Mouse (Mus musculus) left cerebral cortex, postnatal 36 days (tissue): ENCODE data around the gene Fcnb. TPM values are rescaled to one million over a fixed set of nuclear protein-coding genes. Genes with fewer than 3 reads are reported as not detected.

ENCODE experiments used
- DNase-seq, 2 experiments: peaks; one replicate each; pipeline ENCODE4 v3.0.0; 2021 to 2022; ENCODE audit warnings: low spot score in 2 of 2, mixed read lengths in 1 of 2
- intact Hi-C: fragments of 180-260 bp; cut with DNase I; formaldehyde crosslinking; loops from one replicate; pipeline ENCODE4 v1.15.1; 2025
- total RNA-seq, 2 experiments: library from RNA; stranded (reverse); gene quantifications; 2 replicates each; pipeline ENCODE4 v1.2.3; 2021

Gene Fcnb
- total RNA-seq, 2 experiments from 2014 or later, result not detected

GRCm38 (mm10) chr2:28038391-28039096 is 46.1 kb downstream of the Fcnb start:
- DNase-seq, result peak; percentile 29 to 32
- intact Hi-C loops, result no loop called here

- DNase-seq, result no peak
- intact Hi-C loops, result no loop called here
These were observed 46.9 kb downstream of the Fcnb start for GRCm38 (mm10) chr2:28037505-28038390.

DNA sequence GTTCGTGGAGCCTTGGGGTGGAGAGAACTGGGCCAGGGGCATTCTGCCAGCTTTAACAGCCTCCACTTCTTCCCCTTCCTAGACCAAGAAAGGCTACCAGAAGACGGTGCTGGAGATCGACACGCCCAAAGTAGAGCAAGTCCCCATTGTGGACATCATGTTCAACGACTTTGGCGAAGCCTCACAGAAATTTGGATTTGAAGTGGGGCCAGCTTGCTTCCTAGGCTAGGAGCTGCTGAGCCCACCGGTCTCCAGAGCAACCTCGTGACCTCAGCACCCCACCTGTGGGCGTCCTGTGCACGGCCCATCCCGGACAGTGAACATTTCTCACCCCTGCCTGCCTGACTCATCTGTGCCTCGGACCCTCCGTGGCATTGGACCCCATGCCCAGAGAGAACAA is 47.9 kb downstream of the Fcnb start:
- no peak for DNase-seq
- intact Hi-C loops, result no loop called here

GRCm38 (mm10) chr2:28034011-28034710 is 50.5 kb downstream of the Fcnb start:
- no peak for DNase-seq
- intact Hi-C loops, result no loop called here

- DNase-seq, result no peak
- intact Hi-C loops, result no loop called here
These were observed 52.2 kb downstream of the Fcnb start for GRCm38 (mm10) chr2:28032469-28032868.

- intact Hi-C loops, result no loop called here
- no peak for DNase-seq
These were observed 52.8 kb downstream of the Fcnb start for GRCm38 (mm10) chr2:28031860-28032259.

Other genes starting within 250 kb of the Fcnb start
- gene Col5a1, start 198.5 kb downstream of the Fcnb start, total RNA-seq, result 1 to 10 TPM; 7.0 to 8.9 TPM
- gene Olfm1, start 108.1 kb upstream of the Fcnb start, total RNA-seq, result 1,000 to 10,000 TPM; 1,516 to 1,769 TPM